Mouse (Mus musculus): ENCODE results near the gene Slc39a11.

Slc39a11 gene

DNA sequence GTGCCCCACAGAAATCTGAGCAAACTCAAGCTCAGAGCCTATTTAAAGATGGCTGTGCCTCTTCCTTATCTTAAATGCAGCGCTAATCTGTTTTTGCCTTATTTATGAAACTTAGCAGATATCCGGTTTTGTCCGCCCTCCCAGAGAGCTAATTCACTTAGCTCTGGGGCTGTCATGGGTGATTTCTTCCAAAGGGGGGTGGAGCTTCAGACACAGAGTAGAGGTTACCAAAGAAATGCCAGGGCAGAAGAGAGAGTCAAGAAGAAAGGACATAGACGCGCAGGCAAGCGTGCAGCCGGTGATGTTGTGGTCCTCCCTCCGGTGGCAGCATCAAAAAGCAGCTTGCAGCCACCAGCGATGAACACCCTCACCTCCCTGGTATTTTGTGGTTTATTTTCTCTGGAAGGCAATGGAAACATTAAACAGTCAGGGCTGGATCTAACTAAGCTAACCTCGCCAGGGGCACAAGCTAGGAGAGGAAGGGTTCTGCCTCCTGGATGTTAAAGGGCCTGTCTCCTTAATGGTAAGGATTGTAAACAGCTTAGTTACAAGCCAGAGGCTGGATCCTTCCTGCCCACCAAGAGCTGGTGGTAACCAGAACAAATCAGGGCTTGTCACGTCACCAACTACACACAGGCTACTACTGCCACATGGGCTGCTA is 103.5 kb downstream of the Slc39a11 start:
- no peak for DNase-seq (ENCODE audit: low read depth, low spot score)

DNA sequence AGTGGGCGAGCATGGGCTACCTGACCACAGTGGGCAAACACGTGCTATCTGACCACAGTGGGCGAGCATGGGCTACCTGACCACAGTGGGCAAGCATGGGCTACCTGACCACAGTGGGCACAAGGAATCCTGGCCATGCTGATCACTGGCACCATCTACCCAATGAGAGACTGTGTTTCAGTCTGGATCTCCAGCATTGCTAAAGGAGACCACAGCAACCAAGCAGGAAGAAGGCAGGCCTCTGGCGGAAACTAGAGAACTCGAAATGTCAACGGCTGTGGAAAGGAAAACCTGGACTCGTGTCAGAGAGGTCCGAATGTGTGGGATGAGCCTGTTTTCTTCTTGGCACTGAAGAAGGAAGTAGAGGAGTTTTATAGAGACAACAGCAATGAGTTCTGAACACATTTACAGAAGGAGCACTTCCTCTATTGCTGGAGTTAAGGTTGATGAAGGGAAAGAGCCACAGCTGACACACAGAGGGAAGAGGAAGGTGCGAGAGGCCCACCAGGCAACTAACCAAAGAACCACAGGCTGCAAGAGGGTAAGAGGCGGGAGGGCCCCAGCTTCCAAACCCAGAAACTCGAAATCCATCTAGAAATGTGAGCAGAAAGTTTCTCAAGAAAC is 105.8 kb downstream of the Slc39a11 start:
- no peak for DNase-seq (ENCODE audit: low read depth, low spot score)

DNA sequence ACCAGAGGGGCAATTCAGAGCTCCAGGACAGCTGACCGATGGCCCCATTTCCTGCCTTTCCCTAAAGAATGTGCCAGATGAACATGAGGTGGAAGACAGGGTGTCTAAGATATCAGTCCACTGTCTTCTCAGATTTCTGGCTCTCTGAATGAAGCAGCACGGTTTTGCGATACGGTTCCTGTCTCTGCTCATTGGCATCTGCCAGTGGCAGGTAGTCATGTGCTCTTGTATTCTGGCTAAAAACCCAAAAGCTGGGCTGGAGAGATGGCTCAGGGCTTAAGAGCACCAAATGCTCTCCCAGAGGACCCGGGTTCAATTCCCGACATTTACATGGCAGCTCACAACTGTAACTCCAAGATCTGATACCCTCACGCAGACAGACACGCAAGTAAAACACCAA is 108.8 kb downstream of the Slc39a11 start:
- DNase-seq (ENCODE audit: low read depth, low spot score): no peak

DNA sequence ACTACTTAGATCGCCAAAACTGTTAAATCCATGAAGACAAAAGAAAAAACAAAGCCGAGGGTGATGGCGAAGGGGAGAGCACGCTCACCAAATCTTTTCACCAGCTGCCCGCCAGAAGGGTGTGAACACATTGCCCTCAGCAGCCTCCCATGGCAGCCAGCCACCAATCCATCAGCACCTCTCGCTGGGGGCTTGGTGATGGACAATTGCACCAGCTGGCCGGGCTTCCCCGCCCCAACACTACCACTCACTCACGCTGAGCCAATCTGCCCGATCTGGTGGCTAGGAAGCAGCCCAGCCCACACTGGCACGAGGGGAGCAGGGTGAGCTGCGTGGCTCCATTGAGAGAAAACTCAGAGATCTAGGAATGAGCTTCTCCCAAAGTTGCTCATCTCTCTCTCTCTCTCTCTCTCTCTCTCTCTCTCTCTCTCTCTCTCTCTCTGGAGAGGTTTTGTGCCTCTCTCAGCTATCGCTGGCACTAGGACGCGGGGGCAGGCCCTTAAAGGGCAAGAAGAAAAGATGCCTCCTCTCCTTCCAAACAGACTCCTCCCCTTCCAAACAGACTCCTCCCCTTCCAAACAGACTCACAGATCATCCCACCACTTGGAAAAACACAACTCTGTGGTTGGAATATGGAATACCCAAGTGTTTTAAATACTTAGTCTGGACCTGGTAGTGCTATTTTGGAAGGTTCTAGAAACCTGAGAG is 110.2 kb downstream of the Slc39a11 start:
- DNase-seq (ENCODE audit: low read depth, low spot score): no peak

DNA sequence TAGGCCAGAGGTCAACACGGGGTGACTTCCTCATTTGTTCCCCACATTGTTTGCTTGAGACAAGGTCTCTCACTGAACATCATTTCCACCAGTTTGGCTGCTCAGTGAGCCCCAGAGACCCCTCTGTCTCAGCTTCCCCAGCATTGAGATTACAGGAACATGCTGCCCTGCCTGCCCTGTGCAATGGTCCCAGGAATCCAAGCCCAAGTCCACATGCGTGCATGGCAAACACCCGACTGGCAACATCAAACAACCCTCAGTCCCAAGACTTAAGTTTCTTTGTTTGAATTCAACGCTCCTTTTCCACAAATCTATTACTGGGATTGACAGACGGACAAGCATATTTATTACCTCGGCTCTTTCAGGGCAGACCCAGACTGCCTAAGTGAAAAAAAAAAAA is 110.8 kb downstream of the Slc39a11 start:
- DNase-seq (ENCODE audit: low read depth, low spot score): no peak

DNA sequence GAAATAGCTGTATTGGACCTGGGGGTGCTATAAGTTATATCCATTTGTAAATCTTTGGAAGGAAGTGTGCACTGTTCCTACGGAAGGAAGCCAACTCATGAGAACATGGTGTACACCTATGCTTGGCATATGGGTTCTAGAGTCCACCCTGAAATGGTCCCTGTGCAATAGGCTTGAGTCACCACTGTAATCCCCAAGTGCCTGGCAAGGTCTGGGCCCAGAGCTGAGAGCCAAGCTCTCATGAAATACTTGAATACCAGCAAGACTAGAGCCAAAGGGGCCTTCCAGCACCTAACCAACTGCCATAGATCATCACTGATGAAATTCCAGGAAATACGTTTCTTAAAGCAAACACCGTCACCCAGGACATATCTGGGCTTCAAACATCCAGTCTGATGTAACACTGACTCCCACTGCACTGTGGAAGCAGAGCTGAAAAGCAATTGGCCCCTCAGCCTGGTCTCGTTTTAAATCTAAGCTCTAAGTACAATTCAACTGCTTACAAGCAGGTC is 111.4 kb downstream of the Slc39a11 start:
- DNase-seq (ENCODE audit: low read depth, low spot score): no peak

DNA sequence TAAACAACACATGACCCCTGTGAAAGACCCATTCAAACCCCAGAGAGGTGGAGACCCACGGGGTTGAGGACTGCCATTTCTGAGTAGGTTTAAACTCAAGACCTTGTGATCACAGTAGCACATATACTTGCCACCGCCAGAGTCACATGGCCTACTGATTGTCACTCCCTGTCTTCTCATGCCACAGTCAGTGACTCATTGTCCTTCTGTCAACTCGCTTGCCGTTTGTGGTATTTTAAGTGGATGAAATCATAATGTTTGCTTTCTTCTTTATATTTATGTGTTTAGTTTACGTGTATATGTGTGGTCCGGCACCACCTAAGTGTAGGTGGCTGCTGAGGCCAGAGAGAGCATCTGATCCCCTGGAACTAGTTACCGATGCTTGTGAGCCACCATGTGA is 112.2 kb downstream of the Slc39a11 start:
- no peak for DNase-seq (ENCODE audit: low read depth, low spot score)

DNA sequence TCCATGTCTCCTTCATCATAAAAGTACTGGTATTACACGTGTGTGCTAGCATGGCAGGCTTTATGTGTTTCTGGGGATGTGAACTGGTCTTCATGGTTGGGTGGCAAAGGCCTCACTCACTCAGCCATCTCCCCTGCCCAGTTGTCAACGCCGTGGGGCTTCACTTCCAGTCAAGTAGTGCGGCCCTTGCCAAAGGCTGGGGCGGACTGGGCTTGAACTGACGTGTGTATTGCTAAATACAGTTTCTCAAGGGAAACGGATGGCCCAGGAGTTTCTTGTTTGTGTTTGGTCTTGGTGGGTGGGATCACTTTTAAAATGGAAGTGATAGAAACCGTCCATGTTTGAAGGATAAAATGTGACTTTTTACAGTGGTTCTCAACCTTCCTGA is 112.7 kb downstream of the Slc39a11 start:
- no peak for DNase-seq (ENCODE audit: low read depth, low spot score)

DNA sequence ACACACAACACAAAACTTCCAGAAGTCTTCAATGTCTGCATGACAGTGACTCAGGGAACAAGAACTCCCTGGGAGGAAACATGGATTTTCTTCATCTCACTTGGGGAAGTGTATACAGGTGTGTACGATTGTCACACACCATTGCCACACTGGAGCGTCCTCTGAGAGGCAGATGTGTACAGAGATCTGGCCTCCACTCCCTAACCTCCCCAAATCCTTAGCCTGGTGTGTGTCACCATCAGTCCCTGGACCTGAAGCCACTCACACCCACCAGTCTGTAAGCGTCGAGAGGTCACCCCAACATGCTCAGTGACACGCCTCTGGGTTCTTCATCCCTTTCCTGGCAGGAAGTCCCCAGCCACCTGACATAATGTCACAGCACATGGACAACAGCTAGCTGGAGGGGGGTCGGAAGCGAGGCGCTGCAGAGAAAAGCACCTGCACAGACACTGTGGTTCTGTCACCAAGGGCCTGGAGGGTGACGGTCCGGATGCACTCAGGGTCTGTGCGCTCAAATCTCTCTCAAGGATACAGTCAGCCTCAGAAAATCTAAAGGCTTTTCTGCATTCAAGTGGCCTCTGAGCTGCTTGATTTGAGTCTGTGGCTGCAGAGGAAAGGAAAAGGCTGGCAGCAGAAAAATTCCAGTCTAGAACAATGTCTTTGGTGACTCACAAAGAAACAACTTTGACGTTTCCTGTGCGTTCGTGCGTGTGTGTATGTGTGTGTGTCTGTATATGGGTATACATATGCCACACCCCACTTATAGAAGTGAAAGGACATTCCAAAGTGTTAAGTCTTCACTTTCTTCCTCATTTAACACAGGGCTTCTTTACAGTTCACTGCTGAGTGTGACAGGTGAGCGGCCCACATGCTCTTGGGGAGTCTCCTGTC is 113.3 kb downstream of the Slc39a11 start:
- no peak for DNase-seq (ENCODE audit: low read depth, low spot score)

DNA sequence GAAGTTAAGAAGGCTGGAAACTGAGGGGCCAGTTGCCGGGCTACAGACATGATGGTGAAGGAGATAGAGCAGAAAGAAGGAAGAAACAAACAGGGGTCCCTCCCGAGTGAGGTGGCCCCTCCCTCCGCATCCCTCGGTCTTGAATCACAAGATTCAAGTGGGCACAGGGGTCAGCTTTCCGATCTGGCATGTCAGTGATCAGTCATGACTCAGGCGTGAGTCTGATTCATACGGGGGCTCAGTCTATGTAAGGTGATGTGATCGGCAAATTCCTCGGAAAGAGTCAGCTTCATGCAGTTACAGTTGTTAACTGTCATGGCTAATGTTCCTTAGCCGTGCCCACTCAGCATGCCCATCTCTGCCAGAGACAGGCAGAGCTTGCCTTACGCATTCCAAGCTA is 115.5 kb downstream of the Slc39a11 start:
- DNase-seq (ENCODE audit: low read depth, low spot score): no peak

DNA sequence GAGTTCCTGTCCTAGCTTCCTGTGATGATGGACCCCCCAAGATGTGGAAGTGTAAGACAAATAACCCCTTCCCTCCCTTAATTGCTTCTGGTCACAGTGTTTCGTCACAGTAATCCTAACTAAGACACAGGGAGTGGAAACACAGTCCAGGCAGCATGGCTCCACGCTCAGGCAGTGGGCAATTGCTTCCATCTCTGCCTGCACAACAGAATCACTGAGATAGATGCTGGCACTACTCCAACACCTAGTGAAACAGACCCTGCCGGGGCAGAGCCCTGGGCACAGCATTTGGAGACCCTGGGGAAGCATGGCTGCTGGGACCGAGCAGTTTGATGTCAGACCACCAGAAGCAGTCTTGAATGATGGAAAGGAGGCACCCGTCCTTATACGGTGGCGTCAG is 115.9 kb downstream of the Slc39a11 start:
- DNase-seq (ENCODE audit: low read depth, low spot score): no peak

DNA sequence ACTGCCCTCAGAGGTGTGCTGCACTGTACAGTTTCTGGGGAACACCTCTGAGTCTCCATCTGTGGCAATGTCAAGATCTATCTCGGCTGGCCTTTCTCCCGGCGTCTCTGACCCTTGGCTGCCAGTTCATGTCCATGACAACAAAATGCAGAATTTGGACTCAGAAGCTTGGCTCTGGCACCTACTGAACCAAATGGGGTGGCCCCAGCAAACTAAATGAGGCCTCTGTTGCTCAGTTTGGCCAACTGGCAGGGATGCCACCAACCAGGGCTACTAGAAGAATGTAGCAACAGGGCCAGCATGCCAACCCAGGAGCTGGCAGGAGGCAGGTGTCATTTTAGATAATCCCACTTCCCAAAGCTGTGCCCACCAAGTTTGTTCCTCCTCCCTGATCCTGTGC is 121.5 kb downstream of the Slc39a11 start:
- DNase-seq (ENCODE audit: low read depth, low spot score): no peak

DNA sequence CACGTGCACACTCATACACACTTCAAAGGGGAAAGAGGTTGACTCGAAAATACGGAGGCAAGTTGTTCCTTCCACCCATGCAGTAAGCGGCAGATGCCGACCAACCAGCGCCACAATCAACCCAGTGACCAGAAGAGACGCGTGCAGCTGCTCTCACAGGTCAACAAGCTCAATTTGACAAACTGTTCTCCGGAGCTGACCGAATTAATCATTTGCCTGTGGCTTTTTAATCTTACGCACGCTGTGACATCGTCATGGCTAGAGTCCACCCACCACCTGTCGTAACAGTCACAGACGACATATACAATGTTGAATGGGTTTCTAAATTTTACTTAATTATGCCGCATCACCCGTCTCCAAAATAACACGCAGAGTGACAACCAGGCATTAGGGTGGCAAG is 124.1 kb downstream of the Slc39a11 start:
- DNase-seq (ENCODE audit: low read depth, low spot score): no peak

DNA sequence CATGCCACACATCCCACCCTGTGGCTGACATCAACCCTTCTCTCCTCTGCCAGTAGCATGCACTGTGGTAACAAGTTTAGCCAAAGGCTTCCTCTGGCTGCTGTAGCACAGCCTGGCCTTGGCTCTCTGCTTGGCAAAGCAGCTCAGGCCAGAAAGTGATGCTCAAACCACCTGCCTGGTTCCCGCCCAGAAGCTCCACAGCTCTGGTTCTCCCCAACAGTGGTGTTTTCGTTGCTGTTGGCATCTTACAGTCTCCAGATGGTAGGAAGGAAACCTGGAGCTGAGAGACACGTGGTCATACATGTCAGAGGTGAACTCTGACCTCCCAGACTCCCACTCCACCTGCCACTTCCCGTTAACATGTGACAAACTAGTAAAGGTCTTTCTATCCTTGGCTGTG is 127.2 kb downstream of the Slc39a11 start:
- DNase-seq (ENCODE audit: low read depth, low spot score): no peak

DNA sequence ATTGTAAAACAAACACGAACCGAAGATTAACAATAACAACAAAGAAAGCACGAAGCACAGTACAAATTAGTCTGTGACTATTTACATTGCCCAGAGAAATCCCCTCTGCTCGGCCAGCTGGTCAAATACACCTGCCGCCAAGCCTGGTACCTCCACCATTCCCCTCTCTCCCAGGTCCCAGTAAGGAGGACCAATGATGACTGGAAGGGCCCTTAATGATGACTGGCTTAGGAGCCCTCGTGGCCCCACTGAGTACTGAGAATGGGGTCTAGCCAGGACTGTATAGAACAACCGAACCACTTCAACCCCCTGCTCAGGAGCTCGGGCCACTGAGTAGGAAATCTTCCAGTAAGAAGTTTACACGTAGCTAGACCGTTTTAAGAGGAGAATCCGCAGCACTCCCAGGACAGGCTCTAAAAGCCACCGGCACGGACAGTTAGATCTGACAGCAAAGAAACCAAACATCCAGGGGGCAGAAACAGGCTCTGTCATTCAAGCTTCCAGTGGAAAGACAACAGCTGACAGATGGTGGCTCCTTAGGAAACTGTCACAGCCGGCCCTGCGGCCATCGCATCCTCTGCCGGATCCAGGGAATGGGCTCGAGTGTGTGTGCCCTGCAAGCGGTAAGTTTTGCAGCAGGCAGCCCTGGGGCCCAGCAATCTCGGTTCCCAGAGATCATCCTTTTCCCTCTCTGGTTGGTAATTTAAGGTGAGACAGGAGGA is 128.2 kb downstream of the Slc39a11 start:
- no peak for DNase-seq (ENCODE audit: low read depth, low spot score)

DNA sequence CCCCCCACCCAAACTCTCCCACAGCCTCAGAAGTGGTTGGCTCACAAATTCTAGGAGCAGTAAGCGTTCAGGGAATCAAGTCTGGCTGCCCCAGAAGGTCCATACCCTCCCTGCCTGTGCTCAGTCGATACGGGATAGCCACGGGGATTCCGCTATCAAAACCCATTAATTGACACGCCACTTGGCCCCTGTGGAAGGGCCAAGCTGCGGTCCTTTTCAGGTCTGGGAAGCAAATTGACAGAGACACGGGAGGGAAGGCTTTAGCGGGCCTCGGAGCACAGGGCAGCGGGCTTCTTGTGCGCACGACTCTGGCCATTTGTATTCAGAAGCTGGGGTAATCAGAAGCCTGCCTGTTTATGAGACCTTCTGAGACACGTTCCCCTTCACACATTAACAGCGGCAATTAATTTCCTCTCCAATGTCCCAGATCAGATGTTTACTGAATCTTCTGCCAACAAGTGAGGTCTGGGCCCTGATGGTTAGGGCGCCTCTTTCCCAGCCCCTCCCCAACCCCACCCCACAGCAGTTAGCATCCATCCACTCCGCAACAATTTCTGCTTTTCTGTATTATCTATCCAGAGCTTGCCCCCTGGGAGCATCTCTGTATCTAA is 128.9 kb downstream of the Slc39a11 start:
- no peak for DNase-seq (ENCODE audit: low read depth, low spot score)

DNA sequence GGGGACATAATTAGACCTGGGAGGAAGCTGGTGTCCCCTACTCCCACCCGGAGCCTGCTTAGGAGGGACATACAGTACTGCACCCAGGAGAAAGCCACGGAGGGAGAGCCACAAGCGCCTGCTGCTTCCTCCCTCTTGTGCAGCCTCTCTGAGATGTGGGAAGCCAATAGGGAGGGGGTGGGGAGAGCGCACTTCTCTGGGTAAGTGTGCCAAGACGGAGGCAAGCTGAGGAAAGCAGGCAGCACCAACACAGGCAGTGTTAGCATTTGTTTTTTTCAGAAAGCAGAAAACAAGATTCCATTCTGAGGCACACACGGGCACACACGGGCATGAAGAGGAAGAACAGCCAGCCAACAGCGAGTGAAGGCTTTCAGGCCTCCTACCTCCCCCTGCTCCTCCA is 129.5 kb downstream of the Slc39a11 start:
- DNase-seq (ENCODE audit: low read depth, low spot score): no peak

DNA sequence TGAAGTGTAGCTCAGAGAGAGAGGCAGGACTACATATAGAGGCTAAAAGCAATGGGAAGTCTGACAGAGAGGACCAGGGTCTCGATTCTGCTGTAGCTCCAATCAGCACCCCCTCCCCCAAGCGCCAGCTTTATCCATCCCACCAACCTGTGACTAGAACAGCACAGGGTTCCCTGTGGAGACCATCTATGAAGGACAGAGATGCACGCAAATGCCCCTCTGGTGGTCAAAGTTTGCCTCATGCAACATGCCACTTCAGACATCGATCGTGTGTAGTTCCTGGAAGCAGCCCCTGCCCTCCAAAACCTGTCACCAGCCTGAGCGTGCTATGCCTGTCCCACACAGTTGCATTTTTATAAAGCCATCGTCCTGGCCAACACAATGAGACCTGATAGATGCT is 129.9 kb downstream of the Slc39a11 start:
- DNase-seq (ENCODE audit: low read depth, low spot score): no peak

DNA sequence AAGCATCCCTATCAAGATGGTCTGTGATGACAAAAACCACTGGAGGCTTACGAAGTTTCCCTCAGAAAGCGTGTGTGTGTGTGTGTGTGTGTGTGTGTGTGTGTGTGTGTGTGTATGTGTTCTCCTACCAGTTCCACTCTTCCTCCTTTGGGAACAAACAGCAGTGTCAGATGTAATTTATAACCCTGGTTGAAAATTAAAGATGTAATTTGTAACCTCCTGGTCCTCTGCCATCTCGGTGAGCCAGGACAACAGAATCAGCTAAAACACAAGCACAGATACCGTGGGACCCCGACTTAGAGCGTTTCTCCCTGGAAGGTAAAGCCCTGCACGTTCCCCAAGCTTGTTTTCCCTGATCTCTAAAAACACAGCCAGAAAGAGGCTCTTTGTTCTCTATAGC is 131.7 kb downstream of the Slc39a11 start:
- DNase-seq (ENCODE audit: low read depth, low spot score): no peak

DNA sequence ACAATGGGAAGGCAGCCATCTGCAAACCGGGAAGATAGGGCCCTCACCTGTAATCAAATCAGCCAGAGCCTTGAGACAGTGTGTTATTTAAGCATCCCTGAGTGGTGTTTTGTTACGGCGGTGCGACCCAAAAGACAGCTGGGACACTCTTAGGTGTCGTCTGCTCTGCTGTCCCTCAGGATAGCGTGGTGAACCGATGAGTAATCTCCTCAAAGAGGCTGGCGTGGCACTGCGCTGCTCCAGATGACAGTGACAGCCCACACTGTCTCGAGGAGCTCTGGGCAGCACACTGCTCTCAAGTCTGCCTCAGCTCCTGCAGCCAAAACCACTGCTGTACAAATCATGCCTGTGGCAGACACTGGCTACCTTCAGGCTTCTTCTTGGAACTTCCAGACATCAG is 133.7 kb downstream of the Slc39a11 start:
- no peak for DNase-seq (ENCODE audit: low read depth, low spot score)

DNA sequence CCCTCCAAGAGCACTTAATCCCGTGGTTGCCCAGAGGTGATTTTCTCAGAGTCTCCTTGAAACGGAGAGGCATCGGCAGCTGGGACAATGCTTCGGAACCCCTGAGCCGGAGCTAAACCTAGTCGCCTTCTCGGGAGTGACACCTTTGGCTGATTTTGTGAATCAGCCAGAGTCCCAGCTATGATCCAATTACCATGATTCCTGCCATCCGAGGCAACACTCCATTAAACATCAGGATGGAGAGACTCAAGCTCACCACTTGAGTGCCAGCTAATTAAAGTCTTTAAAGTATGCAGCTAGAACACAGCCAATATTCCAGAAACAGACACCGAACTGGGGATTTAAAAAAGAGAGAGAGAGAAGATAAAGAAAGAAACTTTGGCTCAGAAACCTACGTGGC is 136.9 kb downstream of the Slc39a11 start:
- DNase-seq (ENCODE audit: low read depth, low spot score): no peak
